Mouse (Mus musculus): ENCODE measurements around the gene Rsf1.

DNA sequence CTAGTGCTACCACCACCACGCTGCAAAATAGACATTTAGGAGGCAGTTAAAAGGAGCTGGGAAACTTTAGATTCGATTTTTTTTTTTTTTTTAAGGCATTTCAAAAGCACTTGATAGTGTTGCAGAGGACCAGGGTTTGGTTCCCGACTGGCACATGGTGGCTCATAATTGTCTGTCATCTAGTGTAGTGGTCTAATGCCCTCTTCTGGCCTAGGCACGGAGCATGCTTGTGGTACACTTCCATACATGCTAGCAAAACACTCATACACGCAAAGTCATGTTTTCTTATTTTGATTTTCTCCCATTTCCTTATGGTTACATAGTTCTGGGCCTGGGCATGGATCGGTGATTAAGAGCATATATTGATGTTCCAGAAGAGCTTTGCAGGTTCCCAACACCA lies 76.5 kb downstream of the Rsf1 start:
- TF ChIP-seq TAL1 (IDR thresholded peaks at IDR 0.05; ENCODE audit: low read length) (no peak), GATA1 (IDR thresholded peaks at IDR 0.05; ENCODE audit: low read length) (no peak)
